Mouse (Mus musculus): ENCODE data around the gene Fam72a. TPM values are rescaled to one million over a fixed set of nuclear protein-coding genes. Genes with fewer than 3 reads are reported as not detected.

Fam72a gene
- polyA plus RNA-seq, 1 experiment from 2014 or later: 0.84 TPM

DNA sequence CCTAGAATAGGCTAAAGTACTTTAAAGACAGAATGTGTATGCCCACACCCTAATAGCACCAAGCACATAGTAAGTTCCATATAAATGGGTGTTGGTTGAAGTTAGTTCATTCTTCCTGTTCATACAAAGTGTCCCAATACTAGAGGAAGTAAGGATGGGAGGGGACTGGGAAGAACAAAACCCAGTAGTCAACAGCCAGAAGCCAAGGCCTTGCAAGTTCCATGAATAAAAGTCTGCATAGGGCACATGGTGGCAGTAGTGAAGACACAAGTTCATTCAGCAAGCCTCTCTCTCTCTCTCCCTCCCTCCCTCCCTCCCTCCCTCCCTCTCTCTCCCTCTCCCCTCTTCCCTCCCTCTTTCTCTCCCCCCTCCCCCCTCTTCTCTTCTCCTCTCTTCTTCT lies 16.6 kb upstream of the Fam72a start:
- Histone ChIP-seq H3K4me2 (no peak overlapping the region), H3K4me1 (replicated peaks) (peaks cover 6% of the 10 kb centered on the region), H3K4me3 (no peak overlapping the region), H3K36me3 (no peaks in the 10 kb centered on the region), H3K27me3 (no peaks in the 10 kb centered on the region), H3K9me3 (no peaks in the 10 kb centered on the region), H3K9ac (no peak overlapping the region), H3K27ac (replicated peaks) (no peak overlapping the region)
- no peak for ATAC-seq (ENCODE audit: low read depth)

DNA sequence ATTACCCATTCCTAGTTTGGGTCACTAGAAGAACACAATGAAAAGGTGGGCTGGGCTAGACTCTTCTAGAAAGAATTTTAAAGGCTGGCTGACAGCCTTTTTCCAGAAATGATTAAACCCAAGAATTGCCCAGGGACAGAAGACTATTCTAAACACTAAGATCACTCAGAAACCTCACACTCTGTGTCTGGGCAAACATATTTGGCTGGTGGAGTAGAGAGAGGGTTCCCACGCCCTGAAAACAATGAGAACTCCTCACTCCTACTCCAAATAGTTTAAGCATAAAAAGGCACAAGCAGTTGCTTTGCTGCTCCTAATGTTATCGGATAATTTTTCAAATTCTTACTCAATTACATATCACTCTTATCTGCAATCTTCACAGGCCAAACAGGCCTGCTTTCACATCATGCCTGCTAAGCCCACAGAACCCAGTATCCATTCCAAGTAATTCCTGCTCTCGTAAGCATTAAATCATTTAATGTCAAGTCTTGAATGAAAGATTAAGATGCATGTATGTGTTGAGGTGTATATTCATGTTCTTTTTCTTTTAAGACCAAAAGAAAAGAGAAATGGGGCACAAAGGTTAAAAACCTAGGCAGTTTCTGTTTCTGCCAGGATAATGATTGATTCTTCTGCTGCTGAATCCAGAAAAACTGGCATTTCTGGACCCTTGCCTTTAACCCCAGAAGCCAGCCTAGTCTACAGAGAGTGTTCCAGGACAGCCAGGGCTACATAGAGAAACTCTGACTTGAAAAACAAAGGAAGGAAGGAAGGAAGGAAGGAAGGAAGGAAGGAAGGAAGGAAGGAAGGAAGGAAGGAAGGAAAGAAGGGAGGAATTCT lies 15.8 kb upstream of the Fam72a start:
- 84% methylated on average over 3 of the region's 3 CpGs for WGBS
- Histone ChIP-seq H3K9me3 (no peaks in the 10 kb centered on the region), H3K4me2 (no peak overlapping the region), H3K9ac (no peak overlapping the region), H3K27ac (replicated peaks) (no peak overlapping the region), H3K36me3 (no peaks in the 10 kb centered on the region), H3K4me3 (no peak overlapping the region), H3K27me3 (no peaks in the 10 kb centered on the region), H3K4me1 (replicated peaks) (peaks cover 6% of the 10 kb centered on the region)
- no peak for ATAC-seq (ENCODE audit: low read depth)

DNA sequence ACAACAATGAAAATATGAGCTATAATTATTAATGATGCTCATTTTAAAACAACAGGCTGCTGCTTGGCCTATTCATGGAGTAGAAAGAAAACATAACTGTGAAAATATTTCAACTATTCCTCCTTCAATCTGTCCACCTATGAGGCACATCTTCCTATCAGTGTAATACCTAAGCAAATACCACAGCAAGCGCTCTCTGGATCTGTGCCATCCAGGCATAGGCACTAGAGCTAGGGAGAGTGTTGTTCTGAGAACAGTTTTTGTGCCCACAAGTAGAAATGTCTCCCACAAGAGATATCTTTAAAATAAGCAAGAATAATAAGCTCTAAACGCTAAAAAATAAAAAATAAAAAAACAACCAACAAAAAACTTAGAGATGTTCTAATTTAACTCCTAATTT lies 14.6 kb upstream of the Fam72a start:
- H3K4me2 ChIP-seq: no peak overlapping the region
- H3K27me3 ChIP-seq: no peaks in the 10 kb centered on the region
- H3K4me3 ChIP-seq: no peak overlapping the region
- H3K9me3 ChIP-seq: no peaks in the 10 kb centered on the region
- H3K4me1 ChIP-seq (replicated peaks): peaks cover 6% of the 10 kb centered on the region
- 97% methylated on average over 2 of the region's 2 CpGs for WGBS
- ATAC-seq (ENCODE audit: low read depth): no peak
- H3K36me3 ChIP-seq: no peaks in the 10 kb centered on the region
- no peak overlapping the region for H3K9ac ChIP-seq
- no peak overlapping the region for H3K27ac ChIP-seq (replicated peaks)

DNA sequence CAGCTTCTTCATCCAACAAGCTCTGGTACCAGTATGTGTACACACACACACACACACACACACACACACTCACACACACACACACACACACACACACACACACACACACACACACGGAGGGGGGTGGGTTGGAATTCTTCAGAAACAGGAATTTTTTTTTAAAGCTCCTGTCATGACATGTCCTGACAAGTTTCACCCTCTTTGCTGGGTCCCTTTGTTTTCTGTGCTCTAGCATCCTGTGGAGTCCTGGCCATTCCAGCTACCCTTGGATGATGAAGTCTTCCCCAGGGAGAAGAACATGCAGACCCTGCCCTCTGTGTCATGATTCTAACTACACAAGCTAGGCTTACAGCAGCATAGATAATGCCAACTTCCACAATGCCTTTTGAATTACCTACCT lies 13.5 kb upstream of the Fam72a start:
- no peaks in the 10 kb centered on the region for H3K9me3 ChIP-seq
- 72% methylated on average over 1 of the region's 1 CpGs for WGBS
- H3K4me1 ChIP-seq (replicated peaks): peaks cover 6% of the 10 kb centered on the region
- H3K27ac ChIP-seq (replicated peaks): no peak overlapping the region
- H3K9ac ChIP-seq: no peak overlapping the region
- H3K27me3 ChIP-seq: no peaks in the 10 kb centered on the region
- no peak for ATAC-seq (ENCODE audit: low read depth)
- no peaks in the 10 kb centered on the region for H3K36me3 ChIP-seq
- no peak overlapping the region for H3K4me2 ChIP-seq
- no peak overlapping the region for H3K4me3 ChIP-seq

DNA sequence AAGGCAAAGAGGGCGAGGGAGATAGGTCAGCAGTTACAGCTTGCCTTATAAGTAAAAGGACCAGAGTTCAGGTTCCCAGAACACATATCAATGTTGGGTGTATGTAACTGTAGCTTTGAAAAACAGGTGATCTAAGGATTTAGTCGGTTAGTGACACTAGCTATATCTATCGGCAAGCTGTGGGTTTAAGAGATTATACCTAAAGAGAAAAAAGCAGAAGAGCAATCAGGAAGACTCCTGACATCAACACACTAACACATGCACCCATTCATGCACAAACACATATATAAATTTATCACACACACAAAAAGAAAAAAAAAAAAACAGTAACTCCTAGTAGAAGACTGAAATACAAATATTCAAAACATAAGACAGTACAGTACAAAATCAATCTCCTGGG lies 11.1 kb upstream of the Fam72a start:
- H3K36me3 ChIP-seq: no peaks in the 10 kb centered on the region
- H3K4me3 ChIP-seq: no peak overlapping the region
- WGBS: 90% methylated on average over 3 of the region's 3 CpGs
- H3K9me3 ChIP-seq: no peaks in the 10 kb centered on the region
- H3K4me2 ChIP-seq: no peak overlapping the region
- H3K27me3 ChIP-seq: no peaks in the 10 kb centered on the region
- peaks cover 17% of the 10 kb centered on the region for H3K4me1 ChIP-seq (replicated peaks)
- no peak overlapping the region for H3K27ac ChIP-seq (replicated peaks)
- no peak overlapping the region for H3K9ac ChIP-seq
- ATAC-seq (ENCODE audit: low read depth): no peak

DNA sequence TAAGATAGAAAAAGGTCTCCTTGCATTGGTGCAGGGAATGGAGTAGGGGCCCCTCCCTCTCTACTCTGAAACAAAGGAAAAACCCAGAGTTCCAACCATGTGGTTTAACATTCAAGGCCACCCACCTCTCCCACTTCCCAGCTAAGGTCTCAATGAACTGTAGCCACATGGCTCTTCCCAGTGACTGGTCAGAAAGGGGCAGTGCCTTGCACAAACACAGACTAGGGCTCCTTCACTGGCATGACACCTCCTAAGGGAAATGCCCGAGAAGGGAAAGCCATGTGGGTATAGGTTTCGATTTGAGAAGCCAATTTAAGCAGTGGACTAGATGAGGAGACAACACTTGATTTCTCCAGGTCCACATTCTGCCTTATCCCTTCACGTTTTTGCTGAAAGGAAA lies 3.9 kb upstream of the Fam72a start:
- peak overlapping the region; percentile 93 for H3K4me2 ChIP-seq
- peak overlapping the region; percentile 85 for H3K4me3 ChIP-seq
- H3K27me3 ChIP-seq: no peaks in the 10 kb centered on the region
- no peaks in the 10 kb centered on the region for H3K36me3 ChIP-seq
- ATAC-seq (ENCODE audit: low read depth): no peak
- WGBS: 41% methylated on average over 3 of the region's 3 CpGs
- H3K9ac ChIP-seq: peak overlapping the region; percentile 88
- H3K27ac ChIP-seq (replicated peaks): 0 out of 2 replicates have a peak overlapping the region, but pooled peaks have one; percentile 15
- H3K9me3 ChIP-seq: no peaks in the 10 kb centered on the region
- H3K4me1 ChIP-seq (replicated peaks): peaks cover 56% of the 10 kb centered on the region

DNA sequence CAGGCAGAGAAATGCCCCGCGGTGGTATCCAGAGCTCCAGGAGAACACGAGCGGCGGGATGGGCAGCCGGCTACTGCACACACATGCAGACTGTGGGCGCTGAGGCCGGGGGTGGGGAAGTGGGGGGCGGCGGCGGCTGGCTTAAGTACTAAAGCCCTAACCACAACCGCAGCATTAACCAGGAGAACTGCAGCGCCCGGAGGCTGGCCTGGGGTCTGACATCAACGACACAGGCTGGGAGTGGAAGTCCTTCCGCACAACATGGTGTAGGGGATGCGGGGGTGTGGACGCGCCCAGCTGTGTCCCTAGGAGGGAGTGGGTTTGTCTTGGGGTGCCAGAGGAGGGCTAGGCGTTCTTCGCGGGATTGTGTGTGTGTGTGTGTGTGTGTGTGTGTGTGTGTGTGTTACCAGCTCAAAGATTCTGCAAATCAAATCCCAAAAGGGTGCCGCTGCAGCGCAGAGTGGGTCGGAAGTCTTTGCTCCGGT lies 2.6 kb upstream of the Fam72a start:
- Histone ChIP-seq H3K27ac (replicated peaks) (peak overlapping the region; percentile 93), H3K27me3 (no peaks in the 10 kb centered on the region), H3K9ac (peak overlapping the region; percentile 88), H3K4me3 (peak overlapping the region; percentile 85), H3K36me3 (no peaks in the 10 kb centered on the region), H3K4me2 (peak overlapping the region; percentile 93), H3K9me3 (no peaks in the 10 kb centered on the region), H3K4me1 (replicated peaks) (peaks cover 61% of the 10 kb centered on the region)
- ATAC-seq (ENCODE audit: low read depth): no peak
- WGBS: under 1% methylated on average over 26 of the region's 26 CpGs

DNA sequence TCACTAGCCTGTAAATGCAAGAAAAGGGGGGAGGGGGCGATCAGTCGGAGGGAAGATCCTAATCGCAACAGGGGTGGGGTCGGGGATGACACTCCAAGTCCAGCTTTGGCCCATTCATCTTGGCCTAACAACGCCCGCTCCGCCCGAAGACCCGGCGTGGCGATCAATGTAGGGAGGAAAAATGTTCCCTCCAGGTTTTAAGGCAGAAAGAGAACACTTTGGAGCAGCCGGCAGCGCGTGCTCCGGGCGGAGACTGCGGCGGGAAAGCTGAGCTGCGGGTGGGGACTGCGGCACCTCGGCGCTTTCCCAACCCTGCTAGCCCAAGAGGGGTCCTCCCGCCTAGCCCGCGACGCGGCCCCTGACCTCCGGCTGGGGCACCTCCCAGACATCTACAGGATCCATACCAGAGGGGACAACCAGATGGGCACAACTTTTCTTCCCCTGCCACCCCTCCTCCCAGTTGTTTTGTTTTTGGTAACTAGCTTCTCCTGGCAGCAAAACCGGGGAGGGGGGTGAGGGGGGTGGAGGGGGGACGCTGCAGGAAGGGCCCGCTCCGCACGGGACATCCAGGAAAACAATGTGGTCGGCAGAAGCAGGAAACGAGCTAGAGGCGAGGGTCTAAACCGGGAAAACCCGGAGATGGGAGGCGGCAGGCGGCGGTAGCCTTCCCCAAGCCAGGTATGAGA lies 2.0 kb upstream of the Fam72a start:
- Histone ChIP-seq H3K27me3 (no peaks in the 10 kb centered on the region), H3K4me3 (peak overlapping the region; percentile 85), H3K36me3 (no peaks in the 10 kb centered on the region), H3K9me3 (no peaks in the 10 kb centered on the region), H3K27ac (replicated peaks) (peak overlapping the region; percentile 93), H3K4me2 (peak overlapping the region; percentile 93), H3K9ac (peak overlapping the region; percentile 88), H3K4me1 (replicated peaks) (peaks cover 59% of the 10 kb centered on the region)
- under 1% methylated on average over 41 of the region's 41 CpGs for WGBS
- no peak for ATAC-seq (ENCODE audit: low read depth)

DNA sequence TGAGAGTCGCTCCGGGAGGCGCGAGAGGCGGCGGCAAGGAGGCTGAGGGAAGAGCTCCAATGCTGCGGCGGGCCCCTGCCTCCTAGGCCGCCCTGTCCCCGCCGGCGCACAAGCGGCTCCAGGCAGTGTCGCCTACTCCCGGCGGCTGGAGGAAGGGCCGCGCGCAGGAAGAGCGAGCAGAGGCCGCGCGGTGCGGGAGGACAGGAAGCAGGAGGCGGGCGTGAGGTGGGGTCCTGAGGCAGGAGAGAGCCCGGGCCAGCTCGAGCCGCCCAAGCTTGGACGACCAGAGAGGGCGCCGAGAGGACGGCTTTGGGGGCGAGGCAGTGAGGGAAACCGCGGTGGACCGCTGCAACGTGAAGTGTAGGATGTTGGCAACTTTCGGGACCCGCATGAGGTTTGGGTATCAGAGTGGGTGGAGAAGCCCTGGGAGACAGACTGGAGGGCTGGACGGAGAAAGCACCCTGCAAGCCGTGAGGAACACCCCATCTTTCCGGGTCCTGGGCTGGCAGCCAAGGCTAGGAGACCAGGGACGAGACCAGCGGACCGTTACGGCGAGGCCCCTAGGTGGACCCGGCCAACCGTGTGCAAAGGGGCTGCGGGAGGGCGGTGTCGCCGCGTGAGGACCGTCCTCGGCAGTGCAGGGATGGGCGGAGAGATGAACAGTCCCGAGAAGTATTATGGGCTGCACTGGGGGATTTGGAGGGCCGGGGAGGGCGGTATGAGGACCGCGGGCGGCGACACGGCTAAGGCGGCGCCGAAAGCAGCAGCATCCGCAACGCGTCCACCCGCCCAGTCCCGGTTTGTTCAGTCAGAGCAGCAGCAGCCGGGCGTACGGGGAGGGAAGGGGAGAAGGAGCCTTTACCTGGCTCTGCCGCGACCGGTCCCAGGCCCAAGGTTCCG lies 1.1 kb upstream of the Fam72a start:
- H3K27ac ChIP-seq (replicated peaks): peak overlapping the region; percentile 93
- peak; percentile 50 for ATAC-seq (ENCODE audit: low read depth)
- H3K9me3 ChIP-seq: no peaks in the 10 kb centered on the region
- peak overlapping the region; percentile 85 for H3K4me3 ChIP-seq
- H3K36me3 ChIP-seq: no peaks in the 10 kb centered on the region
- WGBS: under 1% methylated on average over 69 of the region's 81 CpGs
- peak overlapping the region; percentile 88 for H3K9ac ChIP-seq
- peaks cover 57% of the 10 kb centered on the region for H3K4me1 ChIP-seq (replicated peaks)
- no peaks in the 10 kb centered on the region for H3K27me3 ChIP-seq
- H3K4me2 ChIP-seq: peak overlapping the region; percentile 93

- peak overlapping the region; percentile 60 for H3K9ac ChIP-seq
- H3K4me2 ChIP-seq: peak overlapping the region; percentile 99
- H3K36me3 ChIP-seq: no peaks in the 10 kb centered on the region
- no peak for ATAC-seq (ENCODE audit: low read depth)
- peaks cover 43% of the 10 kb centered on the region for H3K4me1 ChIP-seq (replicated peaks)
- under 1% methylated on average over 34 of the region's 34 CpGs for WGBS
- peak overlapping the region; percentile 70 for H3K27ac ChIP-seq (replicated peaks)
- no peaks in the 10 kb centered on the region for H3K9me3 ChIP-seq
- H3K27me3 ChIP-seq: no peaks in the 10 kb centered on the region
- H3K4me3 ChIP-seq: peak overlapping the region; percentile 85
Measured at GRCm38 (mm10) chr1:131528081-131528507, 391 bp downstream of the Fam72a start.

- no peaks in the 10 kb centered on the region for H3K27me3 ChIP-seq
- H3K4me3 ChIP-seq: peak overlapping the region; percentile 85
- no peaks in the 10 kb centered on the region for H3K36me3 ChIP-seq
- peak overlapping the region; percentile 99 for H3K4me2 ChIP-seq
- H3K27ac ChIP-seq (replicated peaks): no peak overlapping the region
- peak overlapping the region; percentile 60 for H3K9ac ChIP-seq
- H3K9me3 ChIP-seq: no peaks in the 10 kb centered on the region
- H3K4me1 ChIP-seq (replicated peaks): peaks cover 37% of the 10 kb centered on the region
- whole genome bisulfite sequencing: 1% methylated on average over 9 of the region's 9 CpGs
- no peak for ATAC-seq (ENCODE audit: low read depth)
Measured at GRCm38 (mm10) chr1:131528561-131529166, 961 bp downstream of the Fam72a start.

Measured in neural tube, embryonic 13.5 days (tissue).